Mouse (Mus musculus) left cerebral cortex, adult 9 months (tissue): ENCODE results near the gene Ldb1.

Experiments used
- DNase-seq, 2 experiments: peaks; one replicate each; pipeline ENCODE4 v3.0.0; 2022; ENCODE audit warnings: low spot score in 2 of 2

Gene Ldb1

DNA sequence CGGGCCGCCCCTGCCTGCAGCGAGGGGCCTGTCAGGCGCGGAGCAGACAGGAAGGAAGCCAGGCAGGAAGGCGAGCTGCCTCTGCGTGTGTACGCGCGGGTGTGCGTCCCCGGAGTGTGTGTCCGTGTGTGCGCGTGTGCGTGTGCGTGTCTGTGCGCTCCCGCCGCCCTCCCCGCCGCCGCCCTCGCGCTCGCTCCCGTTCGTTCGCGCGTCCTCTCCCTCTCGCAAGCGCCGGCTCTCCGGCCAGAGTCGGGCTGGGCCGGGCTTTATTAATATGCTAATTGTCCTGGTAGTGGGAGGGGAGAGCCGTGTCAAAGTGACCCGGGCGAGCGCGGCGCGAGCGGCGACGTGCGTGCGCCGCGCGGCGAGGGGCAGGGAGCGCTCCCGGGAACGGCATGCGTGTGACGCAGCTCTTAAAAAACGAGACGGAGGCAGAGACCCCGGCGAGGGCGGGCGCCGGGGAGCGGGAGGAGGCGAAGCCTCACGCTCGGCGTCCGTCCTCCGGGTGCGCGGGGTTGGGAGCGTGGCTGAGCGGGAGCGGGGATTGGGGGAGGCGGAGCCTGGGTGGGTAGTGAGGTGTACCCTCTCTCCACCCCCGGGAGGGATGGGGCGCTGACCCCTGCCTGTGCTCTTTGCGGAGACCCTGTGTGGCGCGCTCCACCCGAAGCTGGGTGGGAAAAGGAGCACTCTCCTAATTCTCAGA lies at the start of gene Ldb1:
TSS of gene Ldb1 (minus strand) at position 222 of the 703 bp plus-strand sequence.
- DNase-seq, result peak; percentile 75 to 88

GRCm38 (mm10) chr19:46094144-46094543 lies 49.1 kb upstream of the Ldb1 start:
- no peak for DNase-seq

DNA sequence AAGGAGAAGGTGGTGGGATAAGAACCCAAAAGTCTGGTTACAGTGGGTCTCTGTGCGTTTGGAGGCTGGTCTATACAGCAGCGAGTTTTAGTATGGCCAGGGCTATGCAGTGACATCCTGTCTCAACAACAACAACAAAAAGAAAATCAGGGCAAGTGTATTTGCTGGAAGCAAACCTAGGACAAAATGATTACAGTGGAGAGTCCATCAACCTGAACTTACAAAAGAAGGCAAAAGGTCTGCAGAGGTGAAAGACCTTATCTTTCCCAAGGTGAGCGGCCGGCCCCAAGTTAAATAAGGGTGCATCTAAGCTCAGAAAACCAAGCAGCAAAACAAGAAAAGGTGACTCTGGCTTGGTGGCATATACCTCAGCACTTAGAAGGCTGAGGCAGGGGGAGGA lies 46.6 kb upstream of the Ldb1 start:
- DNase-seq, result no peak

DNA sequence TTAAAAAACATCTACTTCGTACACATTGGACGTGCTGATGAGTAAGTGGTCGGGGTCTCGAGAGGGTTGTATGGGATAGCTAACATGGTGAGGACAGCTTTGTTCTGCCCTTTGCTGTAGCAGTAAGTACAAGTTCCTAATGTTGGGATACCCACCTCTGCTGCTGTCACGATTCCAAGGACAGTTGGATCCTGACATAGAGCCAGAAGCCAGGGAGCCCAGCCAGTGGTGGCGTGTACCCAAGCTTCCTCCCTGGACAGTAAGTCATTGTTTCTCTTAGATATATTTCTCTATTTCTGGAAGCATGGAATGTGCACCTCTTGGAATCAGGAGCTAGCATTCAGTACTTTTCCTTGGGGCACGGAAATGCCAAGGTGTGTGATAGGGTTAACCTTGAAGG lies 42.9 kb upstream of the Ldb1 start:
- DNase-seq, result no peak

DNA sequence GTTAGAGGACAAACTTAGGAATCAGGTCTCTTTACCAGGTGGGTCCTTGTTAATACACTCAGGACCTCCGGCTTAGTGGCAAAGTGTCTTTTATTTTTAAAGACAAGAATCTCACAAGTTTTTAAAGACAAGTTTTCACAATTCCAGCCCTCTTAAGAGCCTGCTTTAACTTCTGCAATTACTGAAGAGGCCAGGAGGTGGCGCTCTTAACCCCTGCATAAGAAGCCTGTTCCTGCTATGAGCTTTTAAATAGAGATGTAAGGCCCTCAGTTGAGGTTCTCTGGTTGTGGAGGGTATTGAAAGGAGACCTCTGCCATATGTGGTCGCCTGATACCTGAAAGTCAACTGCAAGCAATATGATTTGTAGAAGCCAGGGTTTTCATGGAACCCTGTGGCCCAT lies 41.3 kb upstream of the Ldb1 start:
- DNase-seq, result peak in 1 of 2 experiments; percentile 68

- no peak for DNase-seq
These were observed 40.2 kb upstream of the Ldb1 start for GRCm38 (mm10) chr19:46085185-46085584.

DNA sequence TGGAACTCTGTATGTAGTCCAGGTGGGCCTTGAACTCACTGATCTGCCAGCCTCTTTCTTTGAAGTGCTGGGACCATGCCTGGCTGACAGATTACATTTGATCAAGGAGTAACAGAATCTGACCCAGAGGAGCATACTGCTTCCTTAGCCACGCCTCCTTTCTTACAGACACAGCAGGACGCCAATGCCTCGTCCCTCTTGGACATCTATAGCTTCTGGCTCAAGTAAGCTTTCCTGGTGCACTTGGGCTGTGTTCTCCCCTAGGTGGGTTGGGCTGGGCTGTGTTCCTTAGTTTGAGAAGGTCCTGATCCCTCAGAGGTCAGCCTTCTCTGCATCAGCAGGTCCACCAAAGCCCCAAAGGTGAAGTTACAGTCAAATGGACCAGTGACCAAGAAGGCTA lies 33.5 kb upstream of the Ldb1 start:
- DNase-seq, result no peak

- DNase-seq, result peak; percentile 99 to 100
These were observed 30.9 kb upstream of the Ldb1 start, which contains the start of gene Nolc1 for GRCm38 (mm10) chr19:46075616-46076607. Gene Nolc1, plus strand, starts transcription at chr19:46075863.

GRCm38 (mm10) chr19:46074266-46074665 lies 29.3 kb upstream of the Ldb1 start:
- no peak for DNase-seq

DNA sequence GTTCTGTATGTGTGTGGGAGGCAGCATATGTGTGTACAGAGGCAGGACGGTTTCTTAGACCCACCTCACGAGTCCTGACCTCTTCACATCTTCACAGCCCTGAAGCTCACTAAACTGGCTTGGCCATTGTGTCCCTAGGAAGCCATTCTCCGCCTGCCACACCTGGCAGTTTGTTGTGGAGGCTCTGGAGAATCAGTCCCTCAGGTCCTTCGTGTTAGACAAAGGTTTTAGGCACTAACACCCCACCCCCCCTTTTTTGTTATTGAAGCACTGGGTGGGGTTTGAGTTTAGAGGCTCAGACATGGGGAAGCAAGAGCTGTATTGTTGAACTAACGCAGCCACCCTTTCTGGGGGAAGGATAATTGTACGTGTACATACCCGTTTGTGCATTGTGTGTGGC lies 28.3 kb upstream of the Ldb1 start:
- no peak for DNase-seq

DNA sequence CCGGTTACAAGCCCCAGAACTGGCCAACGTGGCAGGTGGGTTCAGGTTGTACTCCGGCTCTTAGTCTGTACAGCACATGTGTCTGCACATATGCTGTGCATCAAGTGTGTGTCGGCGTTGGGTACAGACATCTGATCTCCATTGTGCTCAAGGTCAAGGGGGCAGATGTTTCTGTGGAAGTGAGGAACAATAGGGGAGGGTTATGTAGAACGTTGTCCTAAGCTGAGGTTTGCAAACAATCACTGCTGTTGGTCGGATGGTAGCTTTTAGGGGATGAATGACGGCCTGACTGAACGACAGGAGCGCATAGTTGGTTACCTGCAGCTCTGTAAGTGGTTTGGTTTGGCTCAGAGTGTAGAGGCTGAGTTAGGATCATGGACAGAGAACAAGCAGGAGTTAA lies 23.0 kb upstream of the Ldb1 start:
- DNase-seq, result no peak

DNA sequence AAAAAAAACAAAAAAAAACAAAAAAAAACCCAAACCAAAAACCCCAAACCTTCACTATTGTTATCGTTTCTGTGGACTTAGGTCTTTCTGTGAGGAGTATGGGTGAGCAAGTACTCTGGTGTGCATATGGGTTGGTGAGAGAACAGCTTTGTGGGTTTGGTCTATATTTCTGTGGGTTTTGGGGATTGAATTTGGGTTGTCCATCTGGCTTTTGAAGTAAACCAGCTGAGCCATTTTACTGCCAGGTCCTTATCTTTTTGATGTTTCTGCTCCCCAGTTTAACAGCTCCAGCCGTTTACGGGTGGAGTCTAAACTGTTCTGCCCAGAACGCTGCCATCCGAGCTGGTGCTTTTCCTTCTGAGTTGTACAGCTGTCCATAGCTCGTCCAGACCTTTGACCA lies 15.8 kb upstream of the Ldb1 start:
- no peak for DNase-seq

- DNase-seq, result no peak
These were observed 13.5 kb upstream of the Ldb1 start for GRCm38 (mm10) chr19:46058466-46058865.

DNA sequence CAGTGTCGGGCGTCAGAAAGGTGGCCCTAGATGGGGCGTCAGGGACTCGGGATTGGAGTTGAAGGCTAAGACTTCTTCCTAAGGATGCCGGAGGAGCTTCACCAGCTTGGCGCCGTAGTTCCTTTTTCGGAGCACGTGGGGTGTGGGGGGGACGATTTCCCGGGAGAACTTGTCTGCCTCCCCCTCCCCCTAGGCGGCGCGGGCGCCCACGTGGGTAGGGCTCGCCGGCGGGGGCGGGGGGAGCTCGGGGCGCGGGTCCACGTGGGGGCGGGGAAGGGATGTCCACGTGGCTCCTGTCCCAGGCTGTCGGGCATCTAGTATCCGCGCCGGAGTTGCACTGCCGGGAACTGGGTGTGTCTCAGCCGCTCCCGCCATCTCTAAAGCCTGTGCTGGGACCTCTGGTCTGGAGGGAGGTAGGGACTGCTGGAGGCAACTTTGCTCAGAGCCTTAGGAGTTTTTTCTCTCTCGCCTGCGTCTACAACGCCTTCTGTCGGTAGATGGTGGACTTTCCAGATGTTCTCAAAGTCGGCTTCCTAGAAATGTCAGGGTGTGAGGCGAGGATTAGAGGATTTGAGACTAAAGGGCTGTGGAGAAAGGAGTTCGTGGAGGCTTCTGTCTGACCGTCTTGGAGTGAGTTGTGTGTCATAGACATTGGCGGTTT lies 12.1 kb upstream of the Ldb1 start:
- peak in 1 of 2 experiments; percentile 76 for DNase-seq

- peak; percentile 91 to 96 for DNase-seq
These were observed 11.5 kb upstream of the Ldb1 start for GRCm38 (mm10) chr19:46056388-46056946.

- no peak for DNase-seq
These were observed 10.9 kb upstream of the Ldb1 start for GRCm38 (mm10) chr19:46055752-46056387.

DNA sequence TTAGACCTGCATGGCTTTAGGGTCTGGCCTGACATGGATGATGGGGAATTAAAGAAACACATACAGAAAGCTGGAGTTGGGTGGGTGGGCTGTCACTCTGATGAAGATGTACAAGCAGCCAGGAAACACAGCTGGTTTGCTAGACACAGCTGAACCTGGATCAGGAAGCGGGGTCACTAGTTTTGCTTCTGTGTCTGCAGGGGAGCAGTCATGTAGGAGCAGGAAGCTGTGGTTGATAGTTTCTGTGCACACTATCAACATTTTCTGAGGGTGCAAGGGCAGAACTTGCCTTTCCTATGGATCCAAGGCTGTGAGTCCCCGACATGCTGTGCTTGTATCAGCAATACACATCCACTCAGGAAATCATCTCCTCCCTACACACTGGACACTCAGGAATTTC lies 5.4 kb upstream of the Ldb1 start:
- DNase-seq, result no peak

DNA sequence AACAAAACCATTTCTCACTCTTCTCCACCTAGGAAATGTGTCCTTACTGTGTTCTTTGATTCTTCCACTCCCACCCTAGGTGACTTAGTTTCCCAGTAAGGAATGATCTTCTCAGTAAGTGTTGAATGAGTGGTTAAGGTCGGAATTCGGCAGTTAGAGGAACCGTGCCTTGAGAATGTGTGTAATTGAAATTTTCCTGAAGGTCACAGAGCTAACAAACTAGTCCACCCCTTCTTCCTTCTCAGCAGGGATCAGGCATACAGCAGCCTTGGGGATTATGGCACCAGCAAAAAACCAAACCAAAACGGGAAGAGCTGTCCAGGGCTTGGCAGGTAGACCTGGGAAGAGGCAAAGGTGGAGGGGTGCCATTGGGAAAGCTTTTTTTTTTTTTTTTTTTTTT lies 4.1 kb upstream of the Ldb1 start:
- DNase-seq, result no peak

DNA sequence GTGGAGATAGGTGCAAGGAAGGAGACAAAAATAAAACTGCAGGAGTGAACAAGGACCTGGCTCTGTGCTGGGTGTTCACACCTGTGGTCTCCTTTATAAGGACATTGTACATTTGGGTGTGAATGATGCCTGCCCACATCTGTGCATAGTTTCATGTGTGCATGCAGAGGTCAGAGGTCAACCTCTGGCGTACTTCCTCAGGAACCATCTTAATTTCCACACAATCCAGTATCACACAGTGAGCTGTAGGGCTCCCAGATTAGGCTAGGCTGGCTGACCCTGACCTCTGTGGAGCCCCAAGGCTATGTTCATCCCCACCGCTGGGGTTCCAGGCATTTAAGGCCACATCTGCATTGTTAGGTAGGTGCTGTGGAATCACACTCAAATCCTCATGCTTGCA lies 2.4 kb upstream of the Ldb1 start:
- no peak for DNase-seq

DNA sequence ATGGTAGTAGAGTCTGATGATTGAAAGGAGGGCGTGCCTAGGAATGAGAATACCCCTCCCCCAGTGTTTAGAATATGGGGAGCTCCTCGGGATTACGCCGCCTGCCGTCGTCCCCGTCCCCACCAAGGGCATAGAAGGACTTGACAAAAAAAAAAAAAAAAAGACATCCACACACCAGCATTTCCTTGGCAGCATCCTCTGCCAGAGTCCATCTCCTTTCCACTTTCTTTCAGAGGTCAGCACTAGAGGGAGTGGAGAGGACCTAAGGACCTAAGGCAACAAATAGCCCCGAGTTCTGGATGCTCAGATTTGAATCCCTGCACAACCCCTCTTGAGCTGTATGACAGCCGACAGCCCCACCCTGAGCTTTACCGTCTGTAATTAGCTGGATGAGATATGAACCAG lies 1.6 kb upstream of the Ldb1 start:
- DNase-seq, result no peak

GRCm38 (mm10) chr19:46045696-46046311 lies 790 bp upstream of the Ldb1 start:
- DNase-seq, result peak in 1 of 2 experiments; percentile 72
